Mouse (Mus musculus): ENCODE data around the gene Pdxdc1.

DNA sequence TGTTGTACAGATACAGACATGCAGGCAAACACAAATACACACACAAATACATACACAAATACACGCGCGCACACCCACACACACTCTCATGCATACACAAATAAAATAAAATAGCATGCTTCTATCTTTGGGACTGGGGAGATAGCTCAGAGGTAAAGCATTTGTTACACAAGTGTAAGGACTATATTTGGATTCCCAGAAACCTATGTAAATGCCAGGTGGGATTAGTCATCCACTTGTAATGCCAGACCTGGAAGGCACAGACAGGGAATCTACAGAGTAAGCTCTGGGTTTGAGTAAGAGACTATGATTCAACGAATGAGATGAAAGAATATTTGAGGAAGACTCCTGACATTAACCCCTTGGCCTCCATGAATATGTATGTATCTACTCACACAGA is 27.4 kb downstream of the Pdxdc1 start:
- TF ChIP-seq MYOG (IDR thresholded peaks at IDR 0.05; ENCODE audit: control insufficient read depth in 1 of 3, insufficient read depth in 1 of 3, insufficient read length in 2 of 3, low read depth in 2 of 3) (no peak), POLR2A (IDR thresholded peaks at IDR 0.05; ENCODE audit: insufficient read length, low read depth) (no peak)
